Mouse (Mus musculus) G1E (cell line): ENCODE measurements around the gene Rgcc. TPM values are rescaled to one million over a fixed set of nuclear protein-coding genes. Genes with fewer than 3 reads are reported as not detected.

Experiments
- ATAC-seq: 2 replicates; pipeline ENCODE4 v1.8.0; 2016; ENCODE audit warnings: mild to moderate bottlenecking; ENCODE audit not compliant: insufficient number of reproducible peaks, poor library complexity, low FRiP score, severe bottlenecking; ENCODE audit errors: extremely low read depth
- DNase-seq: peaks from one replicate; pipeline ENCODE4 v3.0.0; 2012; ENCODE audit warnings: low spot score
- H3K27me3 ChIP-seq: 2 replicates; pipeline ENCODE4 v1.6.1; 2012; ENCODE audit warnings: mild to moderate bottlenecking, low read length, inconsistent platforms; ENCODE audit not compliant: insufficient read depth
- H3K36me3 ChIP-seq: replicated peaks from 2 replicates; pipeline ENCODE3; 2012; ENCODE audit warnings: mild to moderate bottlenecking, inconsistent platforms
- H3K4me1 ChIP-seq: 2 replicates; pipeline ENCODE4 v1.6.1; 2012; ENCODE audit warnings: low read depth, low read length, inconsistent platforms, mixed read lengths; ENCODE audit not compliant: insufficient read depth
- H3K4me3 ChIP-seq: 2 replicates; pipeline ENCODE4 v1.5.1; 2012; ENCODE audit warnings: low read depth, mild to moderate bottlenecking, inconsistent platforms, low read length, moderate library complexity, mixed read lengths
- H3K9me3 ChIP-seq: replicated peaks from 2 replicates; pipeline ENCODE4 v1.6.1; 2012; ENCODE audit warnings: inconsistent platforms
- CTCF ChIP-seq: IDR thresholded peaks from 2 replicates; pipeline ENCODE4 v1.5.1; 2012; ENCODE audit warnings: low read depth, low read length, inconsistent platforms, mixed read lengths
- GATA1 ChIP-seq: IDR thresholded peaks from 2 replicates; pipeline ENCODE4 v1.6.1; 2012; ENCODE audit warnings: borderline replicate concordance, low read length, inconsistent platforms, mixed read lengths
- GATA2 ChIP-seq: IDR thresholded peaks from 2 replicates; pipeline ENCODE4 v1.6.1; 2012; ENCODE audit warnings: low read depth, low read length, inconsistent platforms, borderline replicate concordance
- POLR2AphosphoS5 ChIP-seq: IDR thresholded peaks from 2 replicates; pipeline ENCODE4 v1.6.1; 2012; ENCODE audit warnings: low read depth, low read length, inconsistent platforms; ENCODE audit not compliant: insufficient replicate concordance
- TAL1 ChIP-seq: conservative IDR thresholded peaks from 2 replicates; pipeline ENCODE4 v1.6.1; 2012; ENCODE audit warnings: low read depth, low read length, inconsistent platforms, mixed read lengths
- polyA plus RNA-seq: library from polyadenylated mRNA; stranded (reverse); fragments of >175 nt; gene quantifications from 2 replicates; pipeline ENCODE4 v1.2.3, GENCODE M21; 2012
- total RNA-seq, 2 experiments: library from RNA; stranded (forward) in 1 of 2; stranded (reverse) in 1 of 2; fragments of 200-1000 nt in 1 of 2; fragments of >200 nt in 1 of 2; fragmentation: Nextera tagmentation in 1 of 2; gene quantifications; 2 replicates each; pipeline ENCODE4 v1.2.3; 2014 to 2017

The Rgcc gene
- total and polyA plus RNA-seq, 3 experiments, result not detected

GRCm38 (mm10) chr14:79284616-79285015, 16.8 kb downstream of the Rgcc start:
- no peak for DNase-seq
- ATAC-seq, result no peak

GRCm38 (mm10) chr14:79283952-79284351, 17.5 kb downstream of the Rgcc start:
- H3K4me1 ChIP-seq, result no peaks in the 10 kb centered on the region

More at GRCm38 (mm10) chr14:79284616-79285015, 16.8 kb downstream of the Rgcc start:
- Histone ChIP-seq H3K4me1 (no peaks in the 10 kb centered on the region), H3K9me3 (no peaks in the 10 kb centered on the region), H3K4me3 (no peak overlapping the region), H3K36me3 (no peaks in the 10 kb centered on the region), H3K27me3 (peaks cover 7% of the 10 kb centered on the region)
- no peak for TF ChIP-seq POLR2AphosphoS5

GRCm38 (mm10) chr14:79281894-79282553, 19.4 kb downstream of the Rgcc start:
- H3K27me3 ChIP-seq, result peaks cover 10% of the 10 kb centered on the region; the same call in 1 of the 2 replicates
- DNase-seq (no peak), ATAC-seq (no peak)
- no peak overlapping the region for H3K4me3 ChIP-seq
- TF ChIP-seq POLR2AphosphoS5 (no peak), GATA1 (no peak), TAL1 (no peak), GATA2 (no peak)
- H3K9me3 ChIP-seq, result no peaks in the 10 kb centered on the region
- no peaks in the 10 kb centered on the region for H3K36me3 ChIP-seq
- H3K4me1 ChIP-seq, result no peaks in the 10 kb centered on the region

More at GRCm38 (mm10) chr14:79283952-79284351, 17.5 kb downstream of the Rgcc start:
- Histone ChIP-seq H3K27me3 (peaks cover 10% of the 10 kb centered on the region; the same call in 1 of the 2 replicates), H3K4me3 (no peak overlapping the region), H3K9me3 (no peaks in the 10 kb centered on the region), H3K36me3 (no peaks in the 10 kb centered on the region)
- ATAC-seq, result no peak
- TF ChIP-seq GATA2 (no peak), TAL1 (no peak), POLR2AphosphoS5 (no peak), CTCF (no peak), GATA1 (no peak)
- no peak for DNase-seq

- Histone ChIP-seq H3K4me3 (no peak overlapping the region), H3K36me3 (no peaks in the 10 kb centered on the region), H3K4me1 (peaks cover 4% of the 10 kb centered on the region; the same call in 1 of the 2 replicates), H3K27me3 (peaks cover 7% of the 10 kb centered on the region; the same call in 1 of the 2 replicates), H3K9me3 (no peaks in the 10 kb centered on the region)
- ATAC-seq (no peak), DNase-seq (no peak)
- no peak for TF ChIP-seq CTCF
- TF ChIP-seq TAL1, result no peak
- no peak for TF ChIP-seq GATA2
- TF ChIP-seq GATA1, result no peak
- no peak for TF ChIP-seq POLR2AphosphoS5
Observed at GRCm38 (mm10) chr14:79280456-79280855, 21.0 kb downstream of the Rgcc start.

GRCm38 (mm10) chr14:79279494-79279893, 22.0 kb downstream of the Rgcc start:
- ATAC-seq (no peak), DNase-seq (no peak)
- Histone ChIP-seq H3K4me1 (peaks cover 4% of the 10 kb centered on the region; the same call in 1 of the 2 replicates), H3K9me3 (no peaks in the 10 kb centered on the region), H3K27me3 (peaks cover 7% of the 10 kb centered on the region; the same call in 1 of the 2 replicates), H3K36me3 (no peaks in the 10 kb centered on the region), H3K4me3 (no peak overlapping the region)
- TF ChIP-seq GATA2 (no peak), CTCF (no peak), TAL1 (no peak), GATA1 (no peak), POLR2AphosphoS5 (no peak)

GRCm38 (mm10) chr14:79278927-79279326, 22.5 kb downstream of the Rgcc start:
- Histone ChIP-seq H3K9me3 (no peaks in the 10 kb centered on the region), H3K4me3 (no peak overlapping the region), H3K4me1 (peaks cover 4% of the 10 kb centered on the region; the same call in 1 of the 2 replicates), H3K36me3 (no peaks in the 10 kb centered on the region), H3K27me3 (peaks cover 7% of the 10 kb centered on the region)
- DNase-seq, result no peak
- TF ChIP-seq TAL1, result no peak
- TF ChIP-seq CTCF, result no peak
- no peak for TF ChIP-seq GATA1
- no peak for TF ChIP-seq GATA2
- TF ChIP-seq POLR2AphosphoS5, result no peak
- ATAC-seq, result no peak
